ENCODE assay signal across 17 mouse cellular contexts in the genomic region with DNA sequence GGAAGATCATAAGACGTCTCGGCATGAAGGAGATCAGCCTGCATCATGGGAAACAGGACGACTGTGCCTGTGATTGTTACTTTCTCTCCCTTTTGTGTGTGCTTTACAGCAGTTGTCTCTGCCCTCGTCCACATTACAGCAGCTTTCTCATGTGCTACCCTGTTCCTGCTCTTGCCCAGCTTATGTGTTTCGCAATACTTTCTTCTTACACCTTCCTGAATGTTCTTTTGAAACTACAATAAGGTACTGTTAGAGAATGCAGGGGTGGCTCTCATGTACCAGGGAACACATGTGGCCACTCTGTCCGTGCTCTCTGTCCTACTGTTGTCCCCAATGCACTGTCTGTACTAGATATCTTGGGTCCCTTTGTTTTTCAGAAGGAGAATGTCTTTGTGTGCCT.
"Had no signal": no experiment of that assay in that cellular context is flagged by ENCODE, and none has a peak within 500 bp of the region (broad histone marks: within the 10 kb centered on the region; RNA-seq: fewer than 3 reads in every experiment).

No protein-coding gene starts in this region.

- H3K27me3 ChIP-seq: intestine, embryonic 15.5 days; limb, embryonic 13.5 days; liver, embryonic 12.5 days; liver, embryonic 15.5 days; midbrain, embryonic 13.5 days had no signal

- H3K36me3 ChIP-seq: intestine, embryonic 15.5 days; limb, embryonic 10.5 days; limb, embryonic 13.5 days; liver, embryonic 12.5 days; liver, embryonic 15.5 days; midbrain, embryonic 13.5 days had no signal

- H3K4me1 ChIP-seq: intestine, embryonic 15.5 days; limb, embryonic 10.5 days; limb, embryonic 13.5 days; liver, embryonic 12.5 days; liver, embryonic 15.5 days; midbrain, embryonic 13.5 days had no signal

- H3K9me3 ChIP-seq: intestine, embryonic 15.5 days; limb, embryonic 10.5 days; limb, embryonic 13.5 days; liver, embryonic 12.5 days; liver, embryonic 15.5 days; midbrain, embryonic 13.5 days had no signal

- DNase-seq: kidney, adult 11 months; kidney, adult 8-10 months; kidney, postnatal 25 days; layer of hippocampus, adult 9-11 months; liver; lung, adult 18-20 months; lung, postnatal 36 days; thymus, adult 18-20 months; thymus, postnatal 36 days had no signal

- H3K27ac ChIP-seq: intestine, embryonic 15.5 days; layer of hippocampus, adult 2 months; limb, embryonic 10.5 days; limb, embryonic 13.5 days; liver, embryonic 12.5 days; liver, embryonic 15.5 days; midbrain, embryonic 13.5 days had no signal

- H3K4me3 ChIP-seq: intestine, embryonic 15.5 days; layer of hippocampus, adult 2 months; limb, embryonic 10.5 days; limb, embryonic 13.5 days; liver, embryonic 12.5 days; liver, embryonic 15.5 days; midbrain, embryonic 13.5 days had no signal

- H3K9ac ChIP-seq: intestine, embryonic 15.5 days; limb, embryonic 13.5 days; liver, embryonic 12.5 days; liver, embryonic 15.5 days; midbrain, embryonic 13.5 days had no signal

- H3K4me2 ChIP-seq: intestine, embryonic 15.5 days; limb, embryonic 13.5 days; liver, embryonic 12.5 days; liver, embryonic 15.5 days; midbrain, embryonic 13.5 days had no signal

- ATAC-seq: intestine, embryonic 15.5 days; liver, embryonic 12.5 days; midbrain, embryonic 13.5 days; midbrain, embryonic 16.5 days had no signal
